Mouse (Mus musculus): ENCODE measurements around the gene D430041D05Rik.

The D430041D05Rik gene

GRCm38 (mm10) chr2:104209408-104209807, 201.4 kb downstream of the D430041D05Rik start:
- Histone ChIP-seq H3K36me3 (ENCODE audit: insufficient read depth, low read length) (no peaks in the 10 kb centered on the region), H3K9me3 (ENCODE audit: low read length) (no peaks in the 10 kb centered on the region), H3K4me1 (replicated peaks; ENCODE audit: low read depth, low read length) (peaks cover 23% of the 10 kb centered on the region), H3K27me3 (ENCODE audit: insufficient read depth, low read length) (no peaks in the 10 kb centered on the region; the same call in none of the 2 replicates), H3K4me3 (replicated peaks; ENCODE audit: low read length) (no peak overlapping the region)
- TF ChIP-seq POU5F1 (IDR thresholded peaks at IDR 0.05; ENCODE audit: borderline replicate concordance, low read length) (no peak), CTCF (conservative IDR thresholded peaks at IDR 0.05; ENCODE audit: low read length) (no peak)

GRCm38 (mm10) chr2:104208415-104208814, 202.4 kb downstream of the D430041D05Rik start:
- Histone ChIP-seq H3K4me3 (replicated peaks; ENCODE audit: low read length) (no peak overlapping the region), H3K27me3 (ENCODE audit: insufficient read depth, low read length) (no peaks in the 10 kb centered on the region; the same call in none of the 2 replicates), H3K9me3 (ENCODE audit: low read length) (no peaks in the 10 kb centered on the region), H3K36me3 (ENCODE audit: insufficient read depth, low read length) (no peaks in the 10 kb centered on the region), H3K4me1 (replicated peaks; ENCODE audit: low read depth, low read length) (peaks cover 24% of the 10 kb centered on the region)
- TF ChIP-seq POU5F1 (IDR thresholded peaks at IDR 0.05; ENCODE audit: borderline replicate concordance, low read length): no peak
- TF ChIP-seq NANOG (IDR thresholded peaks at IDR 0.05; ENCODE audit: borderline replicate concordance, low read length): no peak
- no peak for TF ChIP-seq CTCF (conservative IDR thresholded peaks at IDR 0.05; ENCODE audit: low read length)

GRCm38 (mm10) chr2:104207948-104208347, 202.9 kb downstream of the D430041D05Rik start:
- H3K27me3 ChIP-seq (ENCODE audit: insufficient read depth, low read length): no peaks in the 10 kb centered on the region; the same call in none of the 2 replicates
- TF ChIP-seq POU5F1 (IDR thresholded peaks at IDR 0.05; ENCODE audit: borderline replicate concordance, low read length) (no peak), CTCF (conservative IDR thresholded peaks at IDR 0.05; ENCODE audit: low read length) (no peak), NANOG (IDR thresholded peaks at IDR 0.05; ENCODE audit: borderline replicate concordance, low read length) (no peak)
- no peaks in the 10 kb centered on the region for H3K36me3 ChIP-seq (ENCODE audit: insufficient read depth, low read length)

GRCm38 (mm10) chr2:104205623-104206022, 205.2 kb downstream of the D430041D05Rik start:
- no peak overlapping the region for H3K4me3 ChIP-seq (replicated peaks; ENCODE audit: low read length)
- H3K4me1 ChIP-seq (replicated peaks; ENCODE audit: low read depth, low read length): peaks cover 41% of the 10 kb centered on the region
- no peaks in the 10 kb centered on the region for H3K9me3 ChIP-seq (ENCODE audit: low read length)
- no peaks in the 10 kb centered on the region for H3K27me3 ChIP-seq (ENCODE audit: insufficient read depth, low read length)
- no peak for TF ChIP-seq CTCF (conservative IDR thresholded peaks at IDR 0.05; ENCODE audit: low read length)
- no peak for TF ChIP-seq NANOG (IDR thresholded peaks at IDR 0.05; ENCODE audit: borderline replicate concordance, low read length)
- no peak for TF ChIP-seq POU5F1 (IDR thresholded peaks at IDR 0.05; ENCODE audit: borderline replicate concordance, low read length)
- no peaks in the 10 kb centered on the region for H3K36me3 ChIP-seq (ENCODE audit: insufficient read depth, low read length)

More at GRCm38 (mm10) chr2:104207948-104208347, 202.9 kb downstream of the D430041D05Rik start:
- Histone ChIP-seq H3K9me3 (ENCODE audit: low read length) (no peaks in the 10 kb centered on the region), H3K4me3 (replicated peaks; ENCODE audit: low read length) (no peak overlapping the region), H3K4me1 (replicated peaks; ENCODE audit: low read depth, low read length) (peaks cover 29% of the 10 kb centered on the region)

DNA sequence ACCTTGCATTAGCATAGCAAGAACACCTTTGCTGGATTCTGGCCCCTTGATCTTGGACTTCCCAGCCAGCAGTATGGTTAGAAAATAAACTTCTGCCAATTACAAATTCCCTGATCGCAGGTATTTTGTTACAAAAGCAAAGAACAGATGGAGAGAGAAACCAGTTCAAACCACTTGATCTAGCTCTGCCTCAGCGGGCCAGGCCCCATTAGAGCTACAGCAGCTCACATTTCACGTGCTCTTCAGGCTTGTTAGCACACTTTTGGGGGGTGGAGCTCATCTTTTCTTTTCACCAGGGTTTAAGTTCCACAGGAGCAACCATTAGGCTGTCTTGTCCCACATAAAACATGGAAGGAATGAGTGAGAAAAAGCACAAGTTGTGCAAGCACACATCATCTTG, 210.6 kb downstream of the D430041D05Rik start:
- Histone ChIP-seq H3K4me1 (replicated peaks; ENCODE audit: low read depth, low read length) (peaks cover 42% of the 10 kb centered on the region), H3K36me3 (ENCODE audit: insufficient read depth, low read length) (no peaks in the 10 kb centered on the region), H3K9me3 (ENCODE audit: low read length) (no peaks in the 10 kb centered on the region), H3K4me3 (replicated peaks; ENCODE audit: low read length) (no peak overlapping the region), H3K27me3 (ENCODE audit: insufficient read depth, low read length) (0 out of 2 replicates have a peak, but pooled peaks cover 3% of the 10 kb centered on the region)
- TF ChIP-seq CTCF (conservative IDR thresholded peaks at IDR 0.05; ENCODE audit: low read length) (no peak), POU5F1 (IDR thresholded peaks at IDR 0.05; ENCODE audit: borderline replicate concordance, low read length) (no peak), NANOG (IDR thresholded peaks at IDR 0.05; ENCODE audit: borderline replicate concordance, low read length) (no peak)

- TF ChIP-seq CTCF (conservative IDR thresholded peaks at IDR 0.05; ENCODE audit: low read length) (no peak), NANOG (IDR thresholded peaks at IDR 0.05; ENCODE audit: borderline replicate concordance, low read length) (no peak), POU5F1 (IDR thresholded peaks at IDR 0.05; ENCODE audit: borderline replicate concordance, low read length) (no peak)
- no peaks in the 10 kb centered on the region for H3K9me3 ChIP-seq (ENCODE audit: low read length)
Observed at GRCm38 (mm10) chr2:104198186-104198585, 212.6 kb downstream of the D430041D05Rik start.

GRCm38 (mm10) chr2:104197281-104197680, 213.5 kb downstream of the D430041D05Rik start:
- Histone ChIP-seq H3K9me3 (ENCODE audit: low read length) (no peaks in the 10 kb centered on the region), H3K27me3 (ENCODE audit: insufficient read depth, low read length) (0 out of 2 replicates have a peak, but pooled peaks cover 3% of the 10 kb centered on the region), H3K36me3 (ENCODE audit: insufficient read depth, low read length) (no peaks in the 10 kb centered on the region), H3K4me3 (replicated peaks; ENCODE audit: low read length) (no peak overlapping the region), H3K4me1 (replicated peaks; ENCODE audit: low read depth, low read length) (peaks cover 32% of the 10 kb centered on the region)
- TF ChIP-seq NANOG (IDR thresholded peaks at IDR 0.05; ENCODE audit: borderline replicate concordance, low read length) (no peak), POU5F1 (IDR thresholded peaks at IDR 0.05; ENCODE audit: borderline replicate concordance, low read length) (no peak), CTCF (conservative IDR thresholded peaks at IDR 0.05; ENCODE audit: low read length) (no peak)

More at GRCm38 (mm10) chr2:104198186-104198585, 212.6 kb downstream of the D430041D05Rik start:
- Histone ChIP-seq H3K36me3 (ENCODE audit: insufficient read depth, low read length) (no peaks in the 10 kb centered on the region), H3K4me3 (replicated peaks; ENCODE audit: low read length) (no peak overlapping the region), H3K27me3 (ENCODE audit: insufficient read depth, low read length) (0 out of 2 replicates have a peak, but pooled peaks cover 3% of the 10 kb centered on the region), H3K4me1 (replicated peaks; ENCODE audit: low read depth, low read length) (peaks cover 39% of the 10 kb centered on the region)

DNA sequence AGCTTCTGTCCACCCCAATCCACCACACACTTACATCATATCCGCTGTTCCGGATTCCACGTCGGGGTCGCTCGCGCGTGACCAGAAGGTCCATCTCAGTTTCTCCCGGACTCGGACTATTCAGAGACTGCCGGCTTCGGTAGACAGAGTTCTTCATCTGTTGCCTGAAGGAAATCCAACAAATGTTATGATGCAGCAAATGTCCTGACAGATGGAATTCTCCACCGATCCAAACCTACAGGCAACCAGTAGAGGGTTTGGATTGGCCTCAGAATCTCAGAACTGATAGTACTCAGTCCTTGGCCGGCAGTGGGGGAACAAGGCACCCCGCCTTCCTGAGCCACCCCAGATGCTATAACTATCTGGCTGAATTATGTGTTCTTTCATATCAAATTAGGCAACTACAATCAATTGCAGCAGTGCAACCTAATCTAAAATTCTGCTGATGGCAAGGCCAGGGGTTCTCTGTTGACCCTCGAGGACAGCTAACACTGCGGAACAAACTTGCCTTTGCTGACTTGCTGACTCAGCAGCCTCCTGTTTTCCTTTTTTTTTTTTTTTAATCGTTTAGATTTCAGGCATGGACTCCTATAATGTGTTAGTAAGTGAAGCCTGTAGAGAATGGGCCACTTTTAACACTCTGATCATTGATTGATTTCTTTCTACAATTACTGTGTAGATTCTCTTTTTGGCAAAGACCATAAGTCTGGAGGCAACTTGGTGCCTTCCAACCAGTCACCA, 218.2 kb downstream of the D430041D05Rik start:
- H3K4me3 ChIP-seq (replicated peaks; ENCODE audit: low read length): no peak overlapping the region
- peaks cover 9% of the 10 kb centered on the region for H3K4me1 ChIP-seq (replicated peaks; ENCODE audit: low read depth, low read length)
- TF ChIP-seq NANOG (IDR thresholded peaks at IDR 0.05; ENCODE audit: borderline replicate concordance, low read length) (no peak), CTCF (conservative IDR thresholded peaks at IDR 0.05; ENCODE audit: low read length) (no peak), POU5F1 (IDR thresholded peaks at IDR 0.05; ENCODE audit: borderline replicate concordance, low read length) (no peak)
- H3K27me3 ChIP-seq (ENCODE audit: insufficient read depth, low read length): 0 out of 2 replicates have a peak, but pooled peaks cover 3% of the 10 kb centered on the region
- peaks cover 7% of the 10 kb centered on the region; the same call in 1 of the 2 replicates for H3K9me3 ChIP-seq (ENCODE audit: low read length)
- H3K36me3 ChIP-seq (ENCODE audit: insufficient read depth, low read length): no peaks in the 10 kb centered on the region
